Mouse (Mus musculus): ENCODE measurements at regions not wholly inside any gene's neighbourhood (a gene's known extent, or its start where the extent isn't known, plus 50 kb on each side); places are given as distances from the start of the nearest gene placed in this dataset.

GRCm38 (mm10) chr5:119325681-119326255 lies 344.7 kb upstream of the Tbx3 start:
- intact Hi-C loops (cut with DNase I): no loop called here
- DNase-seq: peak in 1 of 2 experiments; percentile 21

- intact Hi-C loops (cut with DNase I): no loop called here
- DNase-seq: no peak
These were observed 343.6 kb upstream of the Tbx3 start for GRCm38 (mm10) chr5:119326895-119327294.

GRCm38 (mm10) chr5:119328971-119329370 lies 341.5 kb upstream of the Tbx3 start:
- intact Hi-C loops (cut with DNase I): no loop called here
- no peak for DNase-seq

DNA sequence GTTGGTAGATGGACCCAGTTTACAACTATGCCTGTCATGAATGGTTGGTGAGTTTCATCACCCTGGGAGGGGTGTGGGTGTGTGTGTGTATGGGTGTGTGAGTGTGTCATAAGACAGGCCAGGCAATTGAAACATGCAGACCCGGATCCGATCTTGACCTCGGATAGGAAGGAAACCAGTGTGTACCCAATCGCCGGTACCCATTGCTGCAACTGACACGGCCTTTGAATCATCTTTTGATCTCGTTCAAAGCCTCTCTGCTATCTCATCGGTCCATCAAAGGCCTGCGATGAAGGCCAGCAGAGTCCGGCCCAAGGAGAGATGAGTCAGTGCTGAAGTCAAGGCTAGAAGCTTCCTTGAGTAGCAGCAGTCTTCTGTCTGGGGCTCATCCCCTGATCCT lies 341.1 kb upstream of the Tbx3 start:
- DNase-seq: no peak
- intact Hi-C loops (cut with DNase I): no loop called here

- no peak for DNase-seq
- intact Hi-C loops (cut with DNase I): no loop called here
These were observed 340.6 kb upstream of the Tbx3 start for GRCm38 (mm10) chr5:119329860-119330259.

DNA sequence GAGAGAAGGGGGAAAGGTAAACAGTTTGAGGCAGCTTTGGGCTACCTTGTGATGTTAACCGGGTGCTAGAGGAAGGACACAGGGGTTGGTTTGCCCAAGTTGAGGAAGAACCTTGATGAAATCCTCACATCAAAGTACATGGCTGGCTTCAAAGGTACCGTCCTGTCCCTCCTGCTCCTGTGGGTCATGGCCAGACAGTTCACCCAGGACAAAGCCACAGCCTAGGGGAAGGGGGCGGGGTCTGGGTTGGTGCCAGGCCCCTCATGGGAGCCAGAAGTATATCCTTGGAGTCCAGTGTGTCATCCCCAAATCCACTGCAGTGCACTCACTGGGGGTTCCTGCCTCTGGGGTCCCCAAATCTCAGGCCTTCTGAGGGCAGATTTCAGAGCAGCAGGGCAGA lies 339.0 kb upstream of the Tbx3 start:
- no peak for DNase-seq
- intact Hi-C loops (cut with DNase I): no loop called here

- intact Hi-C loops (cut with DNase I): no loop called here
- DNase-seq: peak; percentile 46 to 61
These were observed 337.8 kb upstream of the Tbx3 start for GRCm38 (mm10) chr5:119332621-119333020.

GRCm38 (mm10) chr5:119335211-119335610 lies 335.3 kb upstream of the Tbx3 start:
- intact Hi-C loops (cut with DNase I): no loop called here
- DNase-seq: no peak

DNA sequence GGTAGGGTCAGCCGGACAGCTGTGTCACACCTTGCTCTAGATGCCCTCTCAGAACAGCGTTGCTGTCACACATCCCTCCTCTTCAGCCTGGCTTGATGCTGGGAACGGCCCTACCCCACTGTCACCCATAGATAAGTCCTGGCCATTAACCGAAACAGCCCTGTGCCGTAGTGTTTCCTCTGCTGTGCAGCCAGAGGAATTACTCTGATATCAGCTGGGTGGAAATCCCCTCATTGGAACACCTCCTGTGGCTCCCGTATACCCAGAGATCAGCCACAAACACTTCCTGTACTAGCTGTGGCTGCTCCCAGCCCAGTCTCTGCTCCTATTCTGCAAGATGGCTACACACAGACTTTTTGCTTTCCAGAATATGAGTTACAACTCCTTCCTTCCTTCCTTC lies 334.5 kb upstream of the Tbx3 start:
- intact Hi-C loops (cut with DNase I): no loop called here

DNA sequence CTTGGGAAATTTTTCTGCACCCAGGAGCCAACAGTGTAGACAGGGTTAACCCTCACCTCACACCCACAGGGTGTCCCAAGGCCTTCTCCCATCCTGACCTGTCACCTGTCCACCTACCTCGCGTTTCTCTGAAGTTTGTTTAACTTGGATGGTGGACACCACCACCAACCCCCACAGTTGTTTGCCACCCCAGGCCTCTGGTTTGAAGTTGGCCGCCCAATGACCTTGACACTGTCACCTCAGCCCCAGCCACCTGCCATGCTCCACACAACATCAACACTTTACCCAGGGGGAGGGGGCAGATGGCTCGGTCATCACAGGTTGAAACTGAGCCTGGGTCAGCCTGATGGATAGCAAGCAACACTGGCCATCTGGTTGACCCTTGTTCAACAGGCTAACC lies 332.7 kb upstream of the Tbx3 start:
- DNase-seq: no peak
- intact Hi-C loops (cut with DNase I): no loop called here

More for the DNA sequence above, 334.5 kb upstream of the Tbx3 start:
- DNase-seq: no peak

DNA sequence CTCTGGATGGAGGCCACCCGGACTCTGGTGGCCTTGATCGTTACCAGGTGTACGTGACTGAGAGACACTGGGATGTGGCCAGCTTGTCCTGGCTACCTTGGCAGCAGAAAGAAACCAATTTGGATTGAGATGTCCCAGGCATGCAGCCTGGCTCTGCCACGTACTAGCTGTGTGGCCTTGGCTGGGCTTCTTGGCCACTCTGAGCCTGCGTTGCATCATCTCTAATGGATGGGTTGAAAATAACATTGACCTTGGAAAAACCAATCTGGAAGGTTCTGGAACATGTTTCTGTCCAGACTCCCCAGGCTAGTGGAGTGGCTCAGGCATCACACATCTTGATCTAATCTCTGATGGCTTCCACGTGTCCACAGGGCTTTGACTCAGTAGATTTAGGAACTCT lies 331.8 kb upstream of the Tbx3 start:
- intact Hi-C loops (cut with DNase I): no loop called here

GRCm38 (mm10) chr5:119348303-119348702 lies 322.2 kb upstream of the Tbx3 start:
- DNase-seq: no peak
- intact Hi-C loops (cut with DNase I): no loop called here

More for the DNA sequence above, 331.8 kb upstream of the Tbx3 start:
- DNase-seq: no peak

DNA sequence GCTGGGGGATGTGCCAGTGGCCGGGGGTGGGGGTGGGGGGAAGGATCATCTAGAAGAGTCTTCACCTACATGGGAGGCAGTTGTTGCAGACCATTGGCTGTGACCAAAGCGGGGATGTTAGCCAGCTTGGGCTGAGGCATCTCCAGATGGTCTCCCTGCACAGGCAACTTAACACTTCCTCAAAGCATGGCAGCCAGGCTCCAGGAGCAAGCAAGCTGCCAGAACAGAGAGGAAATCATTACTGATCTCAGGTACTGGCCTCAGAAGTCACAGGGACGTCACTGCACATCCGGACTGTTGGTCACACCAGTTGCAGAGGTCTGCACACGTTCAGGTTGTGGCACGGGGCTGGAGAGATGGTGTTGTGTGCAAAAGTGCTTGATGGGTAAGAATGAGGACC lies 321.1 kb upstream of the Tbx3 start:
- no peak for DNase-seq
- intact Hi-C loops (cut with DNase I): no loop called here

DNA sequence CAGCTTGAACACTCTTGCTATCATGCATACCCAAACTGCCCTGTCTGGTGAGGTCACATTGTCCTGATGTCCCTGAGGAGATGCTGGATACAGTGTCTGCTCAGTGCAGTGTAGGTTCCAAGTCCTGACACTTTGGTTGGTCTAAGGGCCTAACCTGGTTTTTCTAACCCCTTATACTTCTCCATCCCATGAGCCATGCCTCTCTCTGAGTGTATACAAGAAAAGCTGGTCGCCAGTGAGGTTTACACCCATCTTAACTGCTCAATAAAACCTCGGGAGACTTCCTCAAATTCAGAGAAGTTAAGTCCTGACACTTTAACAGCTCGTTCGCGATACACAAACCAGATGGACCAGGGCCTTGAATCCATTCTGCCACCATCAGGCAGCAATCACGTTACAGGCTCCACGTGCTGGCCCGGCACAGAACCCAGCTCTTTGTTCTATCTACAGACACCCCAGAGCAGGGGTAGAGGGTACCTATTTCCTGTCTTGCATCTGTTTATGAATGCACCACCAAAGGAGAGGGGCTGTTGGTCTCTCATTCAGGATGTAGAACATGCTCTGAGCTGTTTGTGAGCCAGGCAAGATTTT lies 320.0 kb upstream of the Tbx3 start:
- intact Hi-C loops (cut with DNase I): no loop called here
- DNase-seq: no peak

- DNase-seq: no peak
These were observed 315.0 kb upstream of the Tbx3 start for GRCm38 (mm10) chr5:119355471-119355870.

DNA sequence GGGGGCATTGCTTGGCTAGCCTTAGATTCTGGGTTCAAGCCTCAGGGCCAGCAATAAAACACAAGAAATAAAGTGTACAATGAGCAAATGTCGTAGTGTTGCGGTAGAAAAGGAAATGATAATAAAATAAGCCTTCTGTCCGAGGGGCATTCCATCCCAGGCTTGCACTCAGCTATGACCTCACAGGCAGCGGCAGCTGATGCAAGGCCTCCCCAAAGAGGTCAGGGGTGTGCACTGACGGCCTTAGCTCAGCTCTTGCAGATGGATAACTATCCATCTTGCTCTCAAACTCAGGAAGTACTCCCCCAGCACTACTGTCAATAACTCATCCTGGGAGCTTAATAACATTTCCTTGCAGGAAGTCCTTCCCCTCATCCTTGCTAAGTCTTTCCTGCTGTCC lies 314.4 kb upstream of the Tbx3 start:
- intact Hi-C loops (cut with DNase I): no loop called here
- DNase-seq: no peak

More at GRCm38 (mm10) chr5:119355471-119355870, 315.0 kb upstream of the Tbx3 start:
- intact Hi-C loops (cut with DNase I): no loop called here

DNA sequence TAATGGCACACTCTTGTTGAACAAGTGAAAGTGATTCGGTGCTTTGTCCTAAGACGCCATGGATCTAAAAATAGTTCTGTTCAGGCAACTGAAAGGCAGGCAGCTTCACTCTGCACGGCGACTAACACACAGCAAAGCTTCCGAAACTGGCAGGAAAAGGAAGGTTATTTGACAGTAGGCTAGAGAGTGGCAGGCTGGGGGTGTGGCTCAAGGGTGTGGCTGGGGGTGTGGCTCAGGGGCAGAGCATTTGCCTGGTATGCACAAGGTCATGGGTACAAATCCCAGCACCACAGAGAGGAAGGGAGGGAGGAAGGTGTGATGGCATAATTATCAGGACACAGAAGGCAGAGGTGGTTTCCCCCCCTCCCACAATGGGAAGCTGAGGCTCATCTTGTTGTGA lies 310.8 kb upstream of the Tbx3 start:
- DNase-seq: no peak
- intact Hi-C loops (cut with DNase I): no loop called here

- no peak for DNase-seq
- intact Hi-C loops (cut with DNase I): no loop called here
These were observed 310.1 kb upstream of the Tbx3 start for GRCm38 (mm10) chr5:119360351-119360750.

DNA sequence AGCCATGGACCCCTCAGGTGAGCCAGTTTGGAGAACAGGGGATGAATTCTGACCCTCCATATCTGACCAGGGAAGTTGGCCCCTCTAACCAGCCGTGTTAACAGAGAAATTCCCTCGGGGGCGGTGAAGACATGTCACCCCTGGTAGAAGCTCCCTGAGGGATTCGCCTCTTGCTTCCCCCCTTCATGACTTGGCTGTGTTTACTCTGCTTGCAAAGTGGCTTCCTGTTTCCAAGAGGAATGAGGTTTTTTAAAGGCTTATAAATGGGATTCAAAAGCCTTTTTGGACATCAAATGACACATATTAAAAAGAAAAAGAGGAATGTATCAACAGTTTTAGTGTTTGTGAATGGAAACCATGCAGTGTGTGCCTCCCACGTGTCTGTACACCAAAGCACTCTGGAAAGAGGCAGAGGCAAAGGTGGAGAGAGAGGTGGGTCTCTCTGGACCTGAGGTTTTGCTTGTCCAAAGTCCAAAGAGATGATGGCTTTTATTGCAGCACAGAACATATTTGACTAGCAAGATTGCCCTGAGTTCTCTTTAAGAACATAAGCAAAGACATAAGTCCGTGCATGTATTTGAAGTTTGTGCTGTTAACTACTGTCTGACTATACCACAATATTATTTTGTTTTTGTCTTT lies 308.9 kb upstream of the Tbx3 start:
- intact Hi-C loops (cut with DNase I): no loop called here
- no peak for DNase-seq

- intact Hi-C loops (cut with DNase I): no loop called here
- DNase-seq: no peak
These were observed 308.0 kb upstream of the Tbx3 start for GRCm38 (mm10) chr5:119362452-119362851.

- intact Hi-C loops (cut with DNase I): no loop called here
These were observed 306.2 kb upstream of the Tbx3 start for GRCm38 (mm10) chr5:119364250-119364649.

GRCm38 (mm10) chr5:119365157-119365556 lies 305.3 kb upstream of the Tbx3 start:
- DNase-seq: no peak
- intact Hi-C loops (cut with DNase I): no loop called here

More at GRCm38 (mm10) chr5:119364250-119364649, 306.2 kb upstream of the Tbx3 start:
- no peak for DNase-seq

Measured in heart, postnatal 14 days (tissue).